Mouse (Mus musculus) liver, embryonic 14.5 days (tissue): ENCODE data around the gene Poc1a. TPM values are rescaled to one million over a fixed set of nuclear protein-coding genes. Genes with fewer than 3 reads are reported as not detected.

ENCODE experiments used
- ATAC-seq: fragments of 200-750 bp; cut with Nextera tagmentation; 2 replicates; pipeline ENCODE4 v1.8.0; 2017; ENCODE audit warnings: moderate number of reproducible peaks, mild to moderate bottlenecking, moderate library complexity; ENCODE audit not compliant: insufficient read depth
- DNase-seq, 3 experiments: peaks; one replicate each; pipeline ENCODE4 v3.0.0-alpha.2; 2012 to 2013; ENCODE audit warnings: low read depth in 3 of 3, low spot score in 3 of 3
- H3K27ac ChIP-seq: fragments of 300-500 bp; sonication (generic); 2 replicates; pipeline ENCODE4 v1.5.1; 2014; ENCODE audit warnings: moderate library complexity, mild to moderate bottlenecking, control low read depth, inconsistent platforms
- H3K27me3 ChIP-seq: fragments of 300-500 bp; sonication (generic); 2 replicates; pipeline ENCODE4 v1.6.1; 2014; ENCODE audit warnings: mild to moderate bottlenecking, low read length, moderate library complexity; ENCODE audit not compliant: control insufficient read depth, insufficient read depth
- H3K36me3 ChIP-seq: fragments of 300-500 bp; sonication (generic); replicated peaks from 2 replicates; pipeline ENCODE4 v1.6.1; 2014; ENCODE audit warnings: low read depth; ENCODE audit not compliant: control insufficient read depth, insufficient read depth
- H3K4me1 ChIP-seq, 2 experiments: fragments of 200-500 bp in 1 of 2; fragments of 300-500 bp in 1 of 2; sonication (generic) in 1 of 2; replicated peaks; 2 replicates each; pipeline ENCODE4 v1.6.1; 2012 to 2014; ENCODE audit warnings: antibody characterized with exemption in 1 of 2, inconsistent platforms in 1 of 2, low read length in 1 of 2; ENCODE audit not compliant: control insufficient read depth in 2 of 2, insufficient read depth in 2 of 2
- H3K4me2 ChIP-seq: fragments of 300-500 bp; sonication (generic); 2 replicates; pipeline ENCODE4 v1.6.1; 2014; ENCODE audit warnings: low read depth, mild to moderate bottlenecking, control low read depth, moderate library complexity
- H3K4me3 ChIP-seq, 2 experiments: fragments of 200-500 bp in 1 of 2; fragments of 300-500 bp in 1 of 2; sonication (generic) in 1 of 2; 2 replicates each; pipeline ENCODE4 v1.5.1; 2012 to 2014; ENCODE audit warnings: low read depth in 2 of 2, low read length in 2 of 2, mild to moderate bottlenecking in 2 of 2, control low read depth in 1 of 2, inconsistent platforms in 1 of 2, moderate library complexity in 1 of 2; ENCODE audit not compliant: insufficient read depth in 1 of 2
- H3K9ac ChIP-seq: fragments of 300-500 bp; sonication (generic); replicated peaks from 2 replicates; pipeline ENCODE4 v1.6.1; 2014; ENCODE audit warnings: mild to moderate bottlenecking, control low read depth, moderate library complexity
- H3K9me3 ChIP-seq: fragments of 300-500 bp; sonication (generic); 2 replicates; pipeline ENCODE4 v1.6.1; 2016; ENCODE audit warnings: low read length, mixed read lengths; ENCODE audit not compliant: control insufficient read depth
- CTCF ChIP-seq: IDR thresholded peaks from 2 replicates; pipeline ENCODE4 v1.5.1; 2016; ENCODE audit warnings: antibody characterized with exemption, low read depth, control low read depth
- EP300 ChIP-seq: IDR thresholded peaks from 2 replicates; pipeline ENCODE4 v1.6.1; 2016; ENCODE audit warnings: antibody characterized with exemption, low read depth
- WGBS: fragments of 180-500 bp; shearing (Covaris S2); extraction: QIAGEN DNeasy Blood & Tissue Kit; methylation state at CpG from one replicate; pipeline ENCODE4 v1.1.7; 2014; ENCODE audit not compliant: insufficient replicate concordance; 5-methylcytosine and 5-hydroxymethylcytosine counted together
- polyA plus RNA-seq, 2 experiments: library from polyadenylated mRNA; depleted of rRNA in 1 of 2; stranded (reverse) in 1 of 2; unstranded in 1 of 2; fragments of >200 nt; fragmentation: Nextera tagmentation in 1 of 2; extraction: Ambion mirVana in 1 of 2; gene quantifications; 2 replicates each; pipeline versions ENCODE4 v1.2.1 to v1.2.3; 2012 to 2014

Gene Poc1a
- polyA plus RNA-seq, 2 experiments, result 17.8 to 21.4 TPM

DNA sequence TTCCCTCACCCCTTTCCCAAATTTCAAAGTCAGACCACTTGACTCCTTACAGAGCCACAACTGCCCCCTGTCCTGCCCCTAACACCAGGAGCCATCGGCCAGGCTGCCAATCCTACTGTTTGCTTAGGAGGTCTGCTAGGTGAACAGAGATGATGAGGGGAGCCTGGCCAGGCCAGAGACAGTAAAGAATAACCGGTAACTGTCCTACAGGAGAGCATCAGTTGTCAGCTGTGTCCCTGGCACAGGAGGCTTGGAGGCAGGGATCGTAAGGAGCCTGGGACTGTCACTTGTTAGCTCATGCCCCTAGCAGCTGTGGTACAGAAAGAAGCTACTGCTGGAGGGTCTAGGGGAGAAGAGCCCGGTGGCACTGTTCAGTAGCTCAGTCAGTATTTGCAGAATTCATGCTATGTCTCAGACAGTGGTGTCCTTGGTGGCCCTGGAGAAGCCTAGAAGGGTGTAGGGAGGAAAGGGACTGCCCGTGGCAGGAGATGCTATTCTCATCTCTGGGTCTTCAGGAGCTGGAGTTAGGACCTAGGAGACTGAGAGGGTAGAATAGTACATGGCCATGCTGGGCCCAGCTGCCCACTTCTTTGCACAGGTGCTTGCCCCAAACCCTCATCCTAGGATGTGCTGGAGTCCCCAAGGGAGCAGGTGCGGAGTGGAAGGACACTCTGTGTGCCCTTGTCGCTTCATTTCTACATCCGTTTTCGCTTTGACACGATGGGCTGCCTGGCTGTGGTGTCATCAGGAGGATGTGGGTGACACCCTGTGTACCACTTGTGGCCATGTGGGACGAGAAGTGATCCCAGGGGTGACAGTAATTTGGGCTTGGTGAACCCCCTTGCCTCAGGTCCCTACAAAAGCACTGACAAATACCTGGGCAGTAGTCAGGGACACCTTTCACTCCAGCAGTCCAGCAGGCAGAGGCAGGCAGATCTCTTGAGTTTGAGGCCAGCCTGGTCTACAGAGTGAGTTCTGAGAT, 91.9 kb downstream of the Poc1a start:
- DNase-seq, result no peak
- Histone ChIP-seq H3K4me1 (peaks cover 7 to 13% of the 10 kb centered on the region in 2 experiments), H3K27ac (no peak overlapping the region), H3K4me3 (no peak overlapping the region), H3K9me3 (no peaks in the 10 kb centered on the region), H3K36me3 (peaks cover 3% of the 10 kb centered on the region; the same call in 1 of the 2 replicates), H3K4me2 (no peak overlapping the region), H3K9ac (no peak overlapping the region), H3K27me3 (peaks cover 9% of the 10 kb centered on the region; the same call in 1 of the 2 replicates)
- 74% methylated on average over 11 of the region's 11 CpGs for WGBS
- ATAC-seq, result no peak
- no peak for TF ChIP-seq CTCF
- no peak for TF ChIP-seq EP300

DNA sequence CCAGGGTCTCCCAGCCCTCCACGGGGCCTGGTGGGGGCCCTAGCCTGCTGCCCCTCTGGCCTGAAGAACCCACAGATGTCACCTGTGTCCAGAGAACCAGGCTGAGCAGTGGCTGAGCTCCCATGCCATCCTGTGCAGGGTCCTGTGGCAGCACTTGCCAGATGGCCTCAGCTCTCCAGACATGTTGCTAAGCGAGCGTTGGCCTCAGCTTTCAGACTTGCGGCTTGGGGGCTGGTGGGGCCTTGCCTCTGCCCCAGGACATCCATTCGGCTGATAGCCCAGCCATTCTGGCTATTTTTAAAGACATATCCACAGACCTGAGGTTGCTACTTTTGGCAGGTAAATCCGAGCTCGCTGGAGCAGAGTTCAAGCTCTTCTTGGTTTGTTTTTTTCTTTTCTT, 93.1 kb downstream of the Poc1a start:
- no peak overlapping the region for H3K4me2 ChIP-seq
- ATAC-seq, result no peak
- H3K9me3 ChIP-seq, result no peaks in the 10 kb centered on the region
- peaks cover 3% of the 10 kb centered on the region; the same call in 1 of the 2 replicates for H3K36me3 ChIP-seq
- no peak overlapping the region for H3K9ac ChIP-seq
- TF ChIP-seq CTCF, result no peak
- no peak for TF ChIP-seq EP300
- WGBS, result 78% methylated on average over 7 of the region's 7 CpGs
- H3K27ac ChIP-seq, result no peak overlapping the region
- H3K4me3 ChIP-seq, result no peak overlapping the region
- peaks cover 3 to 9% of the 10 kb centered on the region in 2 experiments; a peak in 2 of 4 replicates for H3K4me1 ChIP-seq
- peaks cover 9% of the 10 kb centered on the region; the same call in 1 of the 2 replicates for H3K27me3 ChIP-seq
- DNase-seq, result no peak

DNA sequence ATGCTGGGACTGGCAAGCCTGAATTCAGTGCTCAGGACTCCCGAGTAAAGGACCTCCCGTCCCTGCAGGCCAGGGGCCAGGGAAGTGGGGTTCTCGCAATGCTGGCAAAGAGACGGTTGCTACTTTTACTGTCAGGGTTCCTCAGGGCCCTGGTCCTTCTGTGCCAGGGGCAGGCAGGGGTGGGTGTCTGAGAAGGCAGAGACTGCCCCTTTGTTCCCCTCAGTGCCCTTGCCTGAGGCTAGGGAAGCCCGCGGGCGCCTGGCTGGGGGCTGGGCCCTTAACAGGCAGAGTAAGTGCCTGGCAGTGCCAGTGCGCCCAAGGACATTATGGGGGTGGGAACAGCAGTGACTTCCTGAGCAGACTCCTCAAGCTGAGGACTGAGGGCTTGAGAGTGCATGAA, 96.4 kb downstream of the Poc1a start:
- no peak for TF ChIP-seq CTCF
- TF ChIP-seq EP300, result no peak
- peaks cover 3% of the 10 kb centered on the region; the same call in 1 of the 2 replicates for H3K36me3 ChIP-seq
- no peak overlapping the region for H3K27ac ChIP-seq
- H3K27me3 ChIP-seq, result no peaks in the 10 kb centered on the region
- ATAC-seq (no peak), DNase-seq (no peak)
- no peak overlapping the region for H3K4me3 ChIP-seq
- no peak overlapping the region for H3K4me2 ChIP-seq
- no peaks in the 10 kb centered on the region for H3K9me3 ChIP-seq
- peaks cover 4 to 13% of the 10 kb centered on the region in 2 experiments; a peak in 3 of 4 replicates for H3K4me1 ChIP-seq
- WGBS, result 84% methylated on average over 8 of the region's 8 CpGs
- H3K9ac ChIP-seq, result no peak overlapping the region

DNA sequence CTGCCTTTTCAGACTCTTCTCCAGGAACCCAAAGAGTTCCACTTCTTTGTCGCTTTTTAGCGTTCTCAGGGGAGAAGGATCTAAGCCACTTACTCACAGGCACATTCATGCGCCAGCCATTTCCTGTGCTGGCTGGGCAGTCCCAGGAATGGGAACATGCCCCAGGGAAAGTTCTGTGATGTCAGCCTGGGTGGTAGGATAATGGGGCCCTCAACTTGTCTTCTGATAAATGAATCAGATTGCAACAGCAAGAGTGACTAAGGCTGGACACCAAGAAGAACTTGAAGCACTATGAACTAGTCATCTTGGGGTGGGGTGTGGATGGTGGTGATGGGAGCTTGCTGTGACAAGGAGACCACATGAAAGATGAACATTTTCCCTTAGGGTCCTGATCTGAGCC, 97.2 kb downstream of the Poc1a start:
- Histone ChIP-seq H3K27ac (no peak overlapping the region), H3K27me3 (no peaks in the 10 kb centered on the region), H3K9me3 (no peaks in the 10 kb centered on the region), H3K4me1 (peaks cover 4 to 9% of the 10 kb centered on the region in 2 experiments; a peak in 3 of 4 replicates), H3K4me3 (no peak overlapping the region), H3K9ac (no peak overlapping the region), H3K36me3 (peaks cover 3% of the 10 kb centered on the region; the same call in 1 of the 2 replicates), H3K4me2 (no peak overlapping the region)
- ATAC-seq, result no peak
- WGBS, result 75% methylated on average over 3 of the region's 3 CpGs
- no peak for DNase-seq
- TF ChIP-seq EP300, result no peak
- no peak for TF ChIP-seq CTCF

DNA sequence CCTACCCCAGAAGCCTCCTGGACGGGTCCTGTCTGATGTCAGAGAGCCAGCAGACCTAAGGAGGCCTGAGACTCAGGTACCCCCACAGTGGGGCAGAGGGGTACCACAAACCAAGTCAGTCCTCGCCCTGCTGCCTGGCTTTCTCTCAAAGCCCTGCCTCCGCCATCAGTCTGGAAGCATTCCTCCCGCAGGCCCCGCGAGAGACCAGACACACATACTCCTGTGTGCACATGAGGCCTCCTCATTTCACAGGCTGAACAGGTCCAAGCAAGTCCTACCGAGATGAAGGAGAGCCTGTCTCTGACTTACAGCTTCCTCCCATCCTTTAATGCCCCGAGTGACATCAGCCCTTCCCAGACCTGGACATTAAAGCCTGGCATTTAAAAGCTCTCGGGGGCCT, 97.9 kb downstream of the Poc1a start:
- Histone ChIP-seq H3K4me1 (peaks cover 4 to 9% of the 10 kb centered on the region in 2 experiments; a peak in 3 of 4 replicates), H3K9ac (no peak overlapping the region), H3K4me2 (no peak overlapping the region), H3K9me3 (no peaks in the 10 kb centered on the region), H3K36me3 (peaks cover 2% of the 10 kb centered on the region; the same call in 1 of the 2 replicates), H3K4me3 (no peak overlapping the region), H3K27me3 (no peaks in the 10 kb centered on the region), H3K27ac (no peak overlapping the region)
- DNase-seq (no peak), ATAC-seq (no peak)
- WGBS, result 67% methylated on average over 9 of the region's 9 CpGs
- TF ChIP-seq EP300 (no peak), CTCF (no peak)
